Mouse (Mus musculus): ENCODE data around the gene Fam20c.

Fam20c gene

DNA sequence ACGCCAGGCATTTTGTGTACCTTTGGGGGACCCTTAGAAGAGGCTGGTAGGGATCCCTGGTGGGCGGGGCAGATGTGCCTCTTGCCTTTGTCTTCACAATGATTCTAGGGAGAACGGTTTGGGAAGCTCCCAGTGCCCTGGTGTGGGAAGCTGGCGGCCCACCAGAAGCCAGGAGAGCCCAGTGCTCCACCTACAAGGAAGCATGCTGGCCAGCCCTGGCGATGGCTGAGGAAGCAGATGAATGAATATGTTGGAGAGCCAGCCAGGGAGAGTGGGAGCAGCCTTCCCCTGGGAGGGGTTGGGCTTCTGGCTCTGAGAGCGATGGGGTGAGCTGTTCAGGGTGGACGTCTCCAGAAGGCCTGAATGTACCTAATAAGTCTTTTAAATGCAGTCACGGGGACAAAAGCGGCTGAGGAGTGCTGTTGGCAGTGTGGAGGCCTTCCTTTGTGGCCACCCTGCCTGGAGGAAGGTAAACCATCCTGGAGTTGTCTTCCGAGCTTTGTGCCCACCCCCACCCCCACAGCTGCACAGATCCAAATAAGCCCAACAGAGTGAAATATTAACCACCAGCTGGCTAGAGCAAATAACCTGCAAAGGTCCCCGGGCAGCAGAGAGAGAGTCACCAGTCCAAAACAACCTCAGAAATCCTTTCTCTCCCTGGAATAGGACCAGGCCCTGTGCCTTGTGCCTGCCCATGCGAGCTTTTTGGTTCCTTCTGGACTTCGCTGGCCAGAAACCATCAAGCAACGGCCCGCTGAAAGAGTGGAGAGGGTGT lies 2.2 kb downstream of the Fam20c start:
- DNase-seq (ENCODE audit: low spot score in 2 of 2): peak in 1 of 2 experiments; percentile 48

DNA sequence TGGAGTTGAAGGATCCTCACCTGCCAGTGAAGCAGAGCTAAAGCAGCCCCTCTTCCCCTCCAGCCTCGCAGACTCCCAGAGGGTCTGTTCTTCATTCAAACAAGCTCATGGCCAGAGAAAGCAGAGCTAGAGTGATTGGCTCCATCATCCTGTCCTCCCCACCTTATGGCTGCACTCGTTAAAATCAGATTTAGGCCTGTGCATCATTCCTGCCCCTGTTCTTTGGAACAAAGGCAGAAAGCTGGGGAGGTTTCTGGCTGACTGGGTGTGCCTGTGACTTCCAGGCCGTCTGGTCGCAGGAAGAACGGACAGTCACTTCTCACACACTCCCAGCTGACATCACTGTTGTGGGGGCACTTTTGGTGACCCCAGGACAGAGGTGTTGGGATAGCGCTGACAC lies 2.8 kb downstream of the Fam20c start:
- no peak for DNase-seq (ENCODE audit: low spot score in 2 of 2)

GRCm38 (mm10) chr5:138757616-138758015 lies 3.3 kb downstream of the Fam20c start:
- no peak for DNase-seq (ENCODE audit: low spot score in 2 of 2)

GRCm38 (mm10) chr5:138758533-138758932 lies 4.2 kb downstream of the Fam20c start:
- DNase-seq (ENCODE audit: low spot score in 2 of 2): no peak

- no peak for DNase-seq (ENCODE audit: low spot score in 2 of 2)
Measured at GRCm38 (mm10) chr5:138761836-138762334, 7.6 kb downstream of the Fam20c start.

GRCm38 (mm10) chr5:138762361-138762760 lies 8.0 kb downstream of the Fam20c start:
- DNase-seq (ENCODE audit: low spot score in 2 of 2): no peak

GRCm38 (mm10) chr5:138764601-138765000 lies 10.3 kb downstream of the Fam20c start:
- DNase-seq (ENCODE audit: low spot score in 2 of 2): no peak

DNA sequence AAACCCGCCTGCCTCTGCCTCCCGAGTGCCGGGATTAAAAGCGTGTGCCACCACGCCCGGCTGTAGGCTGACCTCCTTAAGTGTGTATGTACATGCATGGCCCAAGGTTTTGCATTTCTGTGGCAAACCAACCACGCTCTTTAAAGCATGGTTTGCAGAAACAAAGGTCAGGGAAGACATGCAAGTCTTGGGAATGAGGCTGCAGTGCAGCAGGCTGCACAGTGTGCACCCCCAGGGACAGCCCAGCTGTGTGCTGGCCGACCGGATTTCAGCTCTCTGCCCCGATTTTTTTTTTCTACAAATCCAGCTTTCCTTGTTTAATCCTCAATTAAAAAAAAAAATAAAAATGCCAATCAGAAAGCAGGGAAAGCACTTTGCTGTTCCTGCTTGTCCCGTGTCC lies 13.3 kb downstream of the Fam20c start:
- no peak for DNase-seq (ENCODE audit: low spot score in 2 of 2)

DNA sequence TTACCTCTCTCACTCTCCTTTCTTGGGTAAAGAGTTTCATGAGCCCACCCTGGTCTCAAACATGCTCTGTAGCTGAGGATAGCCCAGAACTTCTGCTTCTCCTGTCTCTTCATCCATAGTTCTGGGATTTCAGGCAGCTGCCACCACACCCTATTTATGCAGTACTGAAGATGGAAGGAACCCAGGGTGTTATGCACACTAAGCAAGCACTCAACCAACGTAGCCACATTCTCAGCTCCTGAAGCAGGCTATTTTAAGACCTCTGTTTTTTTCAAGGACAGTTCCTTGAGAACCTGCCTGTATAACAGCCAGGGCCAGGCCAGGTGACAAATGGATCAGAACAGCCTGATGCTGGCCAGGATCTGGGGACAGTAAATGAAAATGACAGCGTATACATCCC lies 14.4 kb downstream of the Fam20c start:
- DNase-seq (ENCODE audit: low spot score in 2 of 2): no peak

- no peak for DNase-seq (ENCODE audit: low spot score in 2 of 2)
Measured at GRCm38 (mm10) chr5:138769126-138769525, 14.8 kb downstream of the Fam20c start.

DNA sequence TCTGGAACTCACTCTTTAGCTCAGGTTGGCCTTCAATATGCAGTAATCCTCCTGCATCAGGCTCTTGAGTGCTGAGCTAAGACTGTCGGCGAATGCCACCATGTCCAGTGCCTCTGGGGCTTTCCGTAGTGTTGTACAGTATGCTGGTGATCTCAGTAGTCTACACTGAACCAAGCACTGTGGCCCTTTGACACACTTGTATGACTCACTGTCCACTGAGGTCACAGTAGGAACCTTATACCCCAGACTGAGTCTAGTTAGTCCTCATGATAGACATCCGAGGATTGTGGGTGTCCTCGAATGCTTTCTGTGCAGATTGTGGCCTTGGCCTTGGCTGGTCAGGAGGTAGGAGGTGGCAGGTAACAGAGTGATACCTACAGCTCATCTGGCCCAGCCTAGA lies 20.8 kb downstream of the Fam20c start:
- DNase-seq (ENCODE audit: low spot score in 2 of 2): no peak

GRCm38 (mm10) chr5:138776346-138776745 lies 22.0 kb downstream of the Fam20c start:
- DNase-seq (ENCODE audit: low spot score in 2 of 2): no peak

DNA sequence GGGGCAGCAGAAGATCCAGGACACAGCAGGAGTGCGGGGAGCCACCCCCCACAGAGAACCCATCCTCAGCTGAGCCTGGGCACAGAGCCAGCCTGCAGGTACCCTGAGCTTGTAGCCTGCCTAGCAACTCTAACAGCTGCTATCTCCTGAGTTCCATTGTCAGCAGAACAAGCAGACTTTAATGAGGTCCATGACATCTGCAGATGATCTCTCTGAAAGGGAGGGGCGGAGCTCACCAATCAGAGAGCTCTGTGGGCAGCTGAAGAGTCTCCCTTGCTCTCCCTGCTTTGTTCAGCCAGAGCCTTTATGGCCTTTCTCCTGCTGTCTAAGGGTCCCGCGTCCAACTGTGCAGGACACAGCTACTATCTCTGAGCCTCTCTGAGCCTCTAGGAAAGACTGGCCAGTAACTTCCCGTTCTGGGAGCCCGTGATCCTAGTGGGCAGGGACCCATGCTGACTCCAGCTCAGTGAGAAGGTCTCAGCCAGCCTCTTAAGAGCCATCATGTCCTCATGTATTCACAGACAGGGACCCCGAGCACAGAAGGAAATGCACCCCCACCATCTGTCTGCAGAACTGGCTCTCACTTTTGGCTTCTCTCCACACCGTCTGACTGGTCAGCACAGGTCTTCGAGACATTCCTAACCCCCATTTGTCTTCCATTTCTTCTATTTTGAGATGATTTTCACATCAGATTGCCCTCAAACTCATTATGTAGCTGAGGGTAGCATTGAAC lies 24.6 kb downstream of the Fam20c start:
- peak in 1 of 2 experiments; percentile 49 for DNase-seq (ENCODE audit: low spot score in 2 of 2)

DNA sequence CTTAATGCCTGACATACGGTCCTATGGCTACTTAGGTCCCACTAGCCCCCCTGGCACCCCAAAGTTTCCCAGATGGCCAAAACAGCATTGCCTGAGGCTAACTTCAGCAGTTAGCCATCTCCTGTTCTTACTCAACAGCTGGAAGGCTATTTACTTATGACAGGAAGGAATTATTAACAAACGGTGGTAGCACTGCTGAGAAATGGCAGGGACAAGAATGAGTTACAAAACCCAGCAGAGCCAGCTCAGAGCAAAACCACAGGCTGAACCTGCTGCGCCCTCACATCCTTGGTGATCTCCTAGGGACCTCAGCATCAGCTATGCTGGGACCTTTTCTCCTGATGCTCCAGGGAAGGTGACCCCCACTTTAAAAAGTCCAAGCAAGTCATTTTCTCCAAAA lies 25.3 kb downstream of the Fam20c start:
- DNase-seq (ENCODE audit: low spot score in 2 of 2): no peak

GRCm38 (mm10) chr5:138782697-138783096 lies 28.4 kb downstream of the Fam20c start:
- DNase-seq (ENCODE audit: low spot score in 2 of 2): no peak

DNA sequence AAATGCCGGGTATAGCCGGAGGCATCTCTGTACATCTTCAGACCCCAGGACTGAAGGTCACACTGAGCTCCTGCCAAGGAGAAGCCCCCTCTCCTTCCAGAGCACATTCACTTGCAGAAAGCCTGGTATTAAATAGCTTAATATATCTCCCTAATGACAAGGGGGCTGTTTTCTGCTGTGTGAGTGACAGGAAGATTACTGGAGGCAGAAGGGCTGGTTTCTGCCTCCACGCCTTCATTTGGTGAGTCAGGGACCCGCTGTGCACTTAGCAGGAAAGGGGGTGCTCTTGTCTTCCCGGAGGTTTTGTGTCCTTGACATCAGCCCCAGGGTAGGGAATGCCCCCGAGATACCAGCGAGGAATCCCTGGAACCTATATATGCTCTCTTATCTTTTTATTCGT lies 28.9 kb downstream of the Fam20c start:
- DNase-seq (ENCODE audit: low spot score in 2 of 2): no peak

DNA sequence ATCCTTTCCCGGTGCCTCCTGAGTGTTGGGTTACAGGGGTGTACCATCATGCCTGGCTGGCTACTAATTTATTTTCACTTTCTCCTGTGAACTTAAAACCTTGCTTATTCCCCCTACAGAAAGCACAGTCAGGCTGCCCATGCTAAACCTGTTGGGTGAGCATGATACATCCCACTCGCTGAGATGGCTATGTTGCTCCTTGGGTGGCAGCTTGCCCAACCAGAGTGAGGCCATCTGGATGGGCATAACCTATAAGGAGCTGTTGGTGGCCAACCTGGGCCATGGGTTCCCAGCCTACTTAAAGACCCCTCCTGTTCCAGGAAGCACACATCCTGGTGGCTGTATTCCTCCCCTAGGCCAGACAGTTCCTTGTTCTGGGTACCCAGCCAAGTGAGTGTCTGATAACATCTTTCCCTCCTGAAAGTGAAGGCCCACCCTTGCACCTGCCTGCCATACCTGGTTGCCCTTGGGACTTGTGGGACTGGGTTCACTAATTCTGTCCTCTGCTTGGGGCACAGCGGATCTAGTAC lies 31.7 kb downstream of the Fam20c start:
- no peak for DNase-seq (ENCODE audit: low spot score in 2 of 2)

DNA sequence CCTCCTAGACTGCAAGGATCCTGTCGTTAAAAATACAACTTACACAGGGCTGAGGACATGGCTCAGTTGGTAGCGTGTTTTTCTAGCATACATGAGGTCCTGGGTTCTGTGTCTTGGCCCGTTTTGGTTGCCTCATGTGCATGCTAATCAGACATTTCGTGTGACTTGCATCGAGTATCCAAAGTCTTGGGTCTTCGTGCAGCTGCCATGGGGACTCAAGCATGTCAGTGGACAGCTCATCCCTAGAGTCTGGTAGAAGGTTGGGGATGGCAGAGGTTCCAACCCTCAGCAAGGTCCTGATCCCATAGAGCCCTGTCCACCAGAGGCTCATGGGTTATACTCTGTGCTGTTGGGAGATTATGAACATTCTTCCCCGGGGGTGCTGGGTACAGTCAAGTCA lies 33.3 kb downstream of the Fam20c start:
- no peak for DNase-seq (ENCODE audit: low spot score in 2 of 2)

- no peak for DNase-seq (ENCODE audit: low spot score in 2 of 2)
Measured at GRCm38 (mm10) chr5:138788481-138789211, 34.3 kb downstream of the Fam20c start.

DNA sequence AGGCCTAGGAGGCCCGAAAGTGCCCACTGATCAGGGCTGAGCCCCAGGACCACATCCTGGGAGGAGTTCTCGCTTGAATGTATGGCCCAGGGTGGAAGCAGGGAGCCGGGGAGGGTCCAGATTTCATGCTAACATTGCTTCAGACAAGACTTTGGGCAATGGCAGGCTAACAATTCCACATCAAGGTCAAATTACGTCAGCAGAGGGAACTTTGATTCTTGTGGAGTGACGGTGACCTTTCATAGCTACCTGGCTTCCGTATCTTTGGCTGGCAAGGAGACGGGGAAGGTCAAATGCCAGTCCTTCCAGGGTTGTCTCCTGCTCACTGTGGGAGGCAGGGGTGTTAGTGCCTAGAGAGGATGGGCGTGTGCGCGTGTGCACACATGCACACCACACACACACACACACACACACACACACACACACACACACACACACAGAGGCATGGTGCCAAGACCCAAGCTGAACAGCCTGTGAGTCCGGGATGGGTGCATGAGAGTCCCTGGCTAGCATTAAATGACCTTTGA lies 36.7 kb downstream of the Fam20c start:
- DNase-seq (ENCODE audit: low spot score in 2 of 2): no peak

DNA sequence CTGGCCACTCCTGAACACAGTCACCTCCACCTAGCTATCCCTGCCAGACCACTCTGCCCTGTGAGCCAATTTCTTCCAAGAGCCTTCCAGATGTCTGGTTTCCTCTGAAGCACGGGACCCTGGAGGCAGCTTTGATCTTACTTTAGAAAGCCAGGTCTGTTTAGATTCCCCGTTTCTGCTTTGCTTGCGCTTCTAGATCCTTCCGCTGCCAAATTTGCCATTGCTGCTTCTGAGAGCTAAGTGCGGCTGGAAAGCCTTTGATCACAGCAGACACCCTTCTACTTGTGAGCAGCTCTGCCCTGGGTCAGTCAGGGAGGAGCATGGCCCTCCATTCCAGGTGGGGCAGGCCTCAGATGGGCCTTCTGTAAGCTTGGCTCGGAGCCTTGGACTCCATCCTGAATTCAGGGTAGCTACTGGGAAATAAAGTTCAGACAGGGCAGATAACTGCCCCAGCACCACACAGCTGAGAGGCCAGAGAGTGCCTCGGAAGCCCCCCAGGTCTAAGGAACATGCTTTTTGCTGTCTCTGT lies 47.3 kb downstream of the Fam20c start:
- DNase-seq (ENCODE audit: low spot score in 2 of 2): no peak

DNA sequence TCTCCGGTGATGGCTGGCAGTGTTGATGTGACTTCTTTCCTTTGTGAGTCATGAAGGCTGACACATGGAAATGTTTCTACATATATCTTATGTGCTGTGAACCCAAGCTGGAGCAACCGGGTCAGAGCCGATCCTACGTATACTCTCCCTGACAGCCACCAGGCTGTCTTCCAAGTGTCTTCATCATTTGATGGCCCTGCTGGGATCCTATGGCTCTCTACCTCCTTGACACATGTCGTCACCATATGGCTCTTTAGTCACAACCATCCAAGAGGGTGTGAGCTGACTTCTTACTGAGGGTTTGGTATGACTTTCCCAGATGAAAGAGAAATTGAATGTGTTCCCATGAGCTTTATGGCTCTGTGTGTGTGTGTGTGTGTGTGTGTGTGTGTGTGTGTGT lies 50.0 kb downstream of the Fam20c start:
- no peak for DNase-seq (ENCODE audit: low spot score in 2 of 2)

Data from cerebellum, postnatal 4 days (tissue).